Mouse (Mus musculus): ENCODE data around the gene Sycp3. TPM values are rescaled to one million over a fixed set of nuclear protein-coding genes. Genes with fewer than 3 reads are reported as not detected.
"Not testable (repeated sequence)": the region's sequence is repeated elsewhere in the genome, so short reads cannot be mapped to it uniquely, and the experiment has no call there.

The Sycp3 gene
- polyA plus RNA-seq, 1 experiment from 2014 or later, result not detected

DNA sequence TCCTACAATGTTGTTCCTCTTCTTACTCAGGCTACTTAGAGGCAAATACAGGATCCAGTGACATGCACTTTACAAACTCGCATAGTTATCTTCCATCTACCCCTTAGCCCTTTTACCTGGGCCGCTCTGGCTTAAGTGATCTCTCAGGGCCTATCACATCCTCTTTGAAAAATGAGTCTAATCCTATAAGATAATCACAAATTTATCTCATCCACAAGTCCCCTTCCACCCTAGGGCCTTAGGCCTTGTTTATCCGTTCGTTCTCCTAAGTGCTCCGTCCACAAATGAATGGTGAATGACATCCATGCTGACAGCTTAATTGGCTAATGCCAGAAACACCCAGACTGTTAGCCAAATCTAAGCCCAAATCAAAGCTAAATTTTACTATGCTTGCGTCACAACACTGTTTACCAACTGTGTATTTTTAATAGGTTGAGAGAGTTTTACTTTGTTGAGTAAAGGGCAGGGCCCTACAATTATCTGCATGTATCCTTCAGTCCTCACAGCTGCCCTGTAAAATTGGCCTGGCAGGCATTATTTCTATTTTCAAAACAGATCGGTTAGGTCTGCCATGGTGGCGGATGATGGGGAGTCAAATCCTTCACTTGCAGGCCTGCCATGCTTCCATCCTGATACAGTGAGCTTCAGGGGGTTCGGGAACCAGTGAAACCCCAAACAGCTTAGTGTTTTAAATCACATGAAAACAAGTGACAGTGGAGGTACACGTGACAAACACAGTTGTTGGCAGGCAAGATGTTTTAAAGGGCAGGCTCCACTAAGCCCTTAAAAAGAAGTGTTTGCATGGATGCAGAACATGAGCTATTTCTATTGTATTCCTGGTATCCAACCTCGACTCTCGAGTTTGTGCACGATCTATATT, 42.8 kb downstream of the Sycp3 start:
- WGBS, result 68% methylated on average over 13 of the region's 13 CpGs
- Histone ChIP-seq H3K9me3 (replicated peaks) (no peaks in the 10 kb centered on the region), H3K4me1 (peaks cover 17% of the 10 kb centered on the region), H3K36me3 (no peaks in the 10 kb centered on the region), H3K4me3 (replicated peaks) (peak overlapping the region; percentile 17; the same call in 1 of the 2 replicates), H3K9ac (replicated peaks) (no peak overlapping the region), H3K4me2 (peak overlapping the region; percentile 77), H3K27me3 (replicated peaks) (no peaks in the 10 kb centered on the region), H3K27ac (replicated peaks) (no peak overlapping the region)
- ATAC-seq (ENCODE audit: low FRiP score), result no peak

DNA sequence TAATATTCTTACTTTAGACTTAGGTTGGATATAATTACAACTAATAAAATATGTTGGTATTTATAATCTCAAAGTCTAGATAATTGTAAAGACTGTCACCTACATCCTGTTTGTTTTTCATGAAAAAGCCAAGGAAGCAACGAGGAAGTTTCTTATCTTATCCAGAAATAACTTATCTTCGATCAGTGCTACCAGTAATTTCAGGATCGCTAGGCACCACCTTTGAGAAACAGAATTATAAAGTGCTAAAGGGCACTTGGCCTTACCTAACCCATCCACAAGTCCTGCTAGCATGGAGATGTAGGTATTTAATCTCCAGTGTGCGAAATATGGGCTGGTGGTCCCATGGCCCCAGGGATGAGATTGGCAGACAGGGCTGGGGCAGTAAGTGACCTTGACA, 43.5 kb downstream of the Sycp3 start:
- Histone ChIP-seq H3K4me3 (replicated peaks) (peak overlapping the region; percentile 66), H3K4me2 (peak overlapping the region; percentile 77), H3K9me3 (replicated peaks) (no peaks in the 10 kb centered on the region), H3K9ac (replicated peaks) (peak overlapping the region; percentile 79), H3K27me3 (replicated peaks) (no peaks in the 10 kb centered on the region), H3K27ac (replicated peaks) (peak overlapping the region; percentile 82; the same call in 1 of the 2 replicates), H3K36me3 (no peaks in the 10 kb centered on the region), H3K4me1 (peaks cover 17% of the 10 kb centered on the region)
- peak; percentile 0; the same call in 1 of the 2 replicates for ATAC-seq (ENCODE audit: low FRiP score)
- WGBS, result 51% methylated on average over 4 of the region's 4 CpGs

GRCm38 (mm10) chr10:88503421-88504314, 44.3 kb downstream of the Sycp3 start, which contains the start of gene Chpt1:
TSS of gene Chpt1 (minus strand) at chr10:88504073.
- H3K9me3 ChIP-seq (replicated peaks), result no peaks in the 10 kb centered on the region
- no peaks in the 10 kb centered on the region for H3K27me3 ChIP-seq (replicated peaks)
- peak within 1 kb of the TSS; percentile 77 for H3K4me2 ChIP-seq
- peak; percentile 96 for ATAC-seq (ENCODE audit: low FRiP score)
- peaks cover 17% of the 10 kb centered on the region for H3K4me1 ChIP-seq
- H3K36me3 ChIP-seq, result no peaks in the 10 kb centered on the region
- peak within 1 kb of the TSS; percentile 66 for H3K4me3 ChIP-seq (replicated peaks)
- under 1% methylated on average over 69 of the region's 80 CpGs for WGBS
- peak within 1 kb of the TSS; percentile 79 for H3K9ac ChIP-seq (replicated peaks)
- peak within 1 kb of the TSS; percentile 82 for H3K27ac ChIP-seq (replicated peaks)

- Histone ChIP-seq H3K27ac (replicated peaks) (no peak overlapping the region), H3K4me2 (peak overlapping the region; percentile 77), H3K9me3 (replicated peaks) (no peaks in the 10 kb centered on the region), H3K4me3 (replicated peaks) (no peak overlapping the region), H3K27me3 (replicated peaks) (no peaks in the 10 kb centered on the region), H3K4me1 (peaks cover 17% of the 10 kb centered on the region), H3K36me3 (no peaks in the 10 kb centered on the region), H3K9ac (replicated peaks) (no peak overlapping the region)
- 47% methylated on average over 3 of the region's 3 CpGs for WGBS
- ATAC-seq (ENCODE audit: low FRiP score), result no peak
These were observed 45.1 kb downstream of the Sycp3 start for GRCm38 (mm10) chr10:88504481-88504880.

GRCm38 (mm10) chr10:88505256-88505655, 45.9 kb downstream of the Sycp3 start:
- H3K9me3 ChIP-seq (replicated peaks), result no peaks in the 10 kb centered on the region
- no peak overlapping the region for H3K27ac ChIP-seq (replicated peaks)
- no peak overlapping the region for H3K4me3 ChIP-seq (replicated peaks)
- no peak overlapping the region for H3K4me2 ChIP-seq
- 75% methylated on average over 5 of the region's 5 CpGs for WGBS
- no peaks in the 10 kb centered on the region for H3K27me3 ChIP-seq (replicated peaks)
- H3K36me3 ChIP-seq, result no peaks in the 10 kb centered on the region
- peaks cover 17% of the 10 kb centered on the region for H3K4me1 ChIP-seq
- ATAC-seq (ENCODE audit: low FRiP score), result no peak
- no peak overlapping the region for H3K9ac ChIP-seq (replicated peaks)

GRCm38 (mm10) chr10:88507691-88508143, 48.3 kb downstream of the Sycp3 start:
- Histone ChIP-seq H3K4me3 (replicated peaks) (no peak overlapping the region), H3K36me3 (no peaks in the 10 kb centered on the region), H3K27me3 (replicated peaks) (no peaks in the 10 kb centered on the region), H3K27ac (replicated peaks) (no peak overlapping the region), H3K4me1 (0 out of 2 replicates have a peak, but pooled peaks cover 3% of the 10 kb centered on the region), H3K9me3 (replicated peaks) (no peaks in the 10 kb centered on the region), H3K9ac (replicated peaks) (no peak overlapping the region), H3K4me2 (no peak overlapping the region)
- WGBS, result 77% methylated on average over 7 of the region's 7 CpGs
- ATAC-seq (ENCODE audit: low FRiP score), result no peak

DNA sequence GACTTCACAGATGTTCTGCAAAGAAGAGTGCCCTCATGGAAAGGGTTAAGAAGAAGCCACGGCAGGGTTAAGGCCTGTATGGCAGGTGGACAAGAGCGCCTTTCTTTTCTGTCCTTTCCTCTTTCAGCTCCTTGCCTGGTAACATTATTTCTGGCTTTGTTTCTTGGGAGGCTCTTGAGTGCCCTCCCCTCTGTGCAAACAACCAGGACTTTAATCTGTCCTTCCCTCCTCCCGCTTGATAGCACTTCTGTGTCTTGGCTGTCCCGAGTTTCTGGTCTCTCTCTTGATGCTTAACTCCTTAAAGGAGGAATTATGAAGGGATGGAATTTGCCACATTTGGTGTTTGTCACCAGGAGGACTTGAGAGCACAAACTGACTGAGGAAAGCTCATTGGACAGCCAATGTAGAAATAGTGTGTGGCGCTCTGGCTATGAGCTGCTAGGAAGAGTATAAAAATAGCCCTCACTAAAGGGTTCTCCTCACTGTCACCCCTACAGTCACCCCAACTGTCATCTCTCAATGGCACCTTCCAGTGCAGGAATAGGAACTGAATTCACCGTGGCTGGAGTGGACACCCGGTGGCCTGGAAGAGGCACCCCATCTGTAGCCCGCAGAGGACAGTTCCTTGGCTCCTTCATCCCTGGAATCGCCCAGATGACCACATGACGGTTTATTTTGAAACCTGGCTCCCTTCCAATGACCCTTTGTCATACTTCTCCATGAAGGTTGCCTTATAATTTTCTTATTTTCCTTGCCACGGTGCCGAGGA, 51.3 kb downstream of the Sycp3 start:
- Histone ChIP-seq H3K27ac (replicated peaks) (no peak overlapping the region), H3K9ac (replicated peaks) (no peak overlapping the region), H3K27me3 (replicated peaks) (no peaks in the 10 kb centered on the region), H3K9me3 (replicated peaks) (no peaks in the 10 kb centered on the region), H3K4me3 (replicated peaks) (no peak overlapping the region), H3K36me3 (no peaks in the 10 kb centered on the region), H3K4me2 (no peak overlapping the region), H3K4me1 (no peaks in the 10 kb centered on the region)
- WGBS, result 74% methylated on average over 12 of the region's 12 CpGs
- no peak for ATAC-seq (ENCODE audit: low FRiP score)

DNA sequence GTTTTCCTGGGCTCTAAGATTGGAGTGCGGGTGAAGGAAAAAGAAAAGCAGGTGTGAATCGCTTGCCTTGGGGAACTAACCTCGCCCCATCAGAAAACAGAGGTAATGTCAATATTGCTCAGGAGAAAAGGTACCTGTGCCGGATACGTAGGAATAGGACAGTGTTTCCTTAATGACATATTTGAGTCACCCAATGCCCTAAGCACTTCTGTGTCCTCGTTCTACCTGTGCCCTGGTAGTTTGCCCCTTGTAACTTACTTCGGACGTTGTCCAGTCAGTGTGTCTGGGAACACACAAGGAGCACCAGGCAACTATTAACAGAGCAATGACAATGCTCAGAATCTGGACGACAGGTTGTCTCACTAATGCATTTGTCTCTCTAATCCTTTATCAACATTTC, 52.0 kb downstream of the Sycp3 start:
- ATAC-seq (ENCODE audit: low FRiP score), result no peak
- Histone ChIP-seq H3K4me2 (no peak overlapping the region), H3K9ac (replicated peaks) (no peak overlapping the region), H3K27me3 (replicated peaks) (no peaks in the 10 kb centered on the region), H3K9me3 (replicated peaks) (no peaks in the 10 kb centered on the region), H3K4me1 (no peaks in the 10 kb centered on the region), H3K36me3 (no peaks in the 10 kb centered on the region), H3K27ac (replicated peaks) (no peak overlapping the region), H3K4me3 (replicated peaks) (no peak overlapping the region)
- 91% methylated on average over 9 of the region's 9 CpGs for WGBS

DNA sequence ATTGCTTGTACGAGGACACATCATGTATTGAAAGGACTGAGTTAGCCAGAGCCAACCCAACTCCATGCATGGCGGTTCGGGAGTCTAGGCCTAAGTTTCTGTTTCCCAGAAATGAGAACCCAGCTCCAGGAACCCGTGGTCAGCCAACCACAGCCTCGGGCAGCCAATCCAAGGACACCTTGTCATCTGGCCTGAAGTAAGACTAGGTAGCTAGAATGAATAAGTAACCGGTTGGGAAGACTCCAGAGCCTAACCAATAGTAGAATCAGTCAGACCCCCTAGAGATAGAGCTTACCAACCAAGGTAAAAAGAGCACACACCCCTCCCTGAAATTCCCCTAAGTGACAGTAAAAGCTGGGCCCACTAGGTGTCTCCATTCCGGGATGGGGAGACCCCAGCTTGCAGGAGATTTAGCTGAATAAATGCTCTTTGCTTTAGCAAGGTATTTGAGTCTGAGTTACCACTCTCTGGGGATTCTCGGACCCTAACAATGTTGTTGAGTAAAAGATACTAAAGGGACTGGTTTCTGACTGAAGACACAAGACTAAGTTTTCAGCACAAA, 54.3 kb downstream of the Sycp3 start:
- Histone ChIP-seq H3K9ac (replicated peaks) (no peak overlapping the region), H3K4me2 (no peak overlapping the region), H3K27me3 (replicated peaks) (no peaks in the 10 kb centered on the region), H3K36me3 (no peaks in the 10 kb centered on the region), H3K4me1 (no peaks in the 10 kb centered on the region), H3K27ac (replicated peaks) (no peak overlapping the region), H3K4me3 (replicated peaks) (no peak overlapping the region), H3K9me3 (replicated peaks) (no peaks in the 10 kb centered on the region)
- WGBS, result 76% methylated on average over 8 of the region's 8 CpGs
- ATAC-seq (ENCODE audit: low FRiP score), result no peak

DNA sequence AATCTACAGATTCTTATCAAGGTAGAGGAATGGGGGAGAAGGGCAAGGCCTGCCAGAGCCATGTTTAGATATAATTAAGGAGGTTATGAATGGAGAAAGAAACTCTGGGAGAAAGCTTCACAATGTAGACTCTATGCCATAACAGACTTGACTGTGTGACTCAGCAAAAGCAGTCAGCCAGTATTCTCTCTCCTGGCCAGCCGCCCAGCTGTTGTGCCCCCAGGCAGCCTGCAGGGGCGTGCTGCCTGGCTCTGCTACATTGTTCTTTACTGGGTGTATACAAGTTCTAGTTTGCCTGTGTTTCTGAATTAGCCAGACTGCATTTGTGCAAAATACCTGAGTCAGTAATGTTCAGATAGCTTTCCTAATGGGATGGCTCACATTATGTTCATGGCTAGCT, 55.1 kb downstream of the Sycp3 start:
- WGBS, result 57% methylated on average over 2 of the region's 2 CpGs
- Histone ChIP-seq H3K36me3 (no peaks in the 10 kb centered on the region), H3K27me3 (replicated peaks) (no peaks in the 10 kb centered on the region), H3K9ac (replicated peaks) (no peak overlapping the region), H3K9me3 (replicated peaks) (no peaks in the 10 kb centered on the region), H3K4me3 (replicated peaks) (no peak overlapping the region), H3K4me2 (no peak overlapping the region), H3K27ac (replicated peaks) (no peak overlapping the region), H3K4me1 (no peaks in the 10 kb centered on the region)
- ATAC-seq (ENCODE audit: low FRiP score), result no peak

DNA sequence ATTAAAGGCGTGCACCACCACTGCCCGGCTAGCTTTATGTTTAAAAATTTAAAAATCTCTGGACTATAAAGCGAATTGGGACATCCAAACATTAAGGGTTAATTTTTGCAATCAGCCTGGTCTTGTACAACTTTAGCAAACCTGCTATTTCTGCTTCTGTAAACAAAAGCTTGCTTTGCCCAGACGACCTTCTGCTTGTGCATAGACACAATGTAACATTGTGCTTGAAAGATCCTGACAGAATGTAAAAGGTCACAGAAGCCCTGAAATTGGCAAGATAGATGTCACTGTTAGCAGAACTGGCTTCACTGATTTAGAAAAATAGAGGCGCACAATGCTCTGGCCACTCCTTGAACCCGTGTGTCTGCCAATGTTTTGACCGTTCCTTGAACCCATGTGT, 55.7 kb downstream of the Sycp3 start:
- not testable (repeated sequence) for ATAC-seq (ENCODE audit: low FRiP score); H3K4me2 ChIP-seq; H3K9me3 ChIP-seq (replicated peaks); H3K27ac ChIP-seq (replicated peaks); H3K36me3 ChIP-seq; H3K4me3 ChIP-seq (replicated peaks); H3K9ac ChIP-seq (replicated peaks); H3K27me3 ChIP-seq (replicated peaks); H3K4me1 ChIP-seq
- WGBS, result 82% methylated on average over 7 of the region's 7 CpGs

Data from neural tube, embryonic 15.5 days (tissue).